Mouse (Mus musculus) liver, adult 2 months (tissue): ENCODE data around the gene Kdm5b.

Source experiments
- CTCF ChIP-seq: fragments of 200-500 bp; IDR thresholded peaks from 2 replicates; pipeline ENCODE4 v1.5.1; 2011; ENCODE audit warnings: low read depth, low read length, control low read depth
- POLR2A ChIP-seq: fragments of 200-500 bp; IDR thresholded peaks from 2 replicates; pipeline ENCODE4 v1.6.1; 2011; ENCODE audit warnings: low read length, control low read depth; ENCODE audit not compliant: insufficient read depth; ENCODE audit errors: extremely low read depth

DNA sequence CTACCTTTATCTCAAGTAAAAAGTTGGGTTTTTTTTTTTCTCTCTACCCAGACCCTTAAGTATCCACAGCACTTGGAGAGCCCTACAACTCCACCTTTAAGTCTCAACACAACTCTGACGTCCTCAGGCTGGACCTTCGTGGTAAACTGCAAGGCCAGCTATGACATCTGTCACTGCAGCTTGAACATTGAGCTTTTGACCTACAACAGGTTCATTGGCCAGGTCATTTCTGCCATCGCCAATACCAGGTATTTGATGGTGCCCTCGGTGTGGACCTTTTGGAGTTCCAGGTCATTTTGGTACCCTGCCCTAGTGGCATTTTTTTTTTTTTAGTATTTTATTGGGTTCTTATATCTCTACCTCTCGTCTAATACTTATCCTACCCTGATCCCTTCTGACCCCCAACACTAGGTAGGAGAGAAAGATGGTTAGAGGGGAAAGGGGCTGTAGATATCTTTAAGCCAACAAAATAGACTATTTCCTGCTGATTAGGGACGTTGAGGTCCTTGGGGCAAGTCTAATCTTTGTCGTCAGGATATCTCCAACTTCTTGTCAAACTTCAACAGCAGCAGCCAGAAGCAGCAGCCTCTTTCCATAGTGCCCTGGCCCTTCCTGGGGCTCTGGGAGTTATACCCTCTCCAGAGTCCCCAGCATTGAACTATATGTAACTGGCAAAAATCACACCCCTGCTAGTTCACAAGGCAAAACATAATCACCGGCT, 39.8 kb upstream of the Kdm5b start:
- TF ChIP-seq CTCF (no peak), POLR2A (no peak)
